22 mouse cellular contexts compared by ENCODE assay signal in the genomic region with DNA sequence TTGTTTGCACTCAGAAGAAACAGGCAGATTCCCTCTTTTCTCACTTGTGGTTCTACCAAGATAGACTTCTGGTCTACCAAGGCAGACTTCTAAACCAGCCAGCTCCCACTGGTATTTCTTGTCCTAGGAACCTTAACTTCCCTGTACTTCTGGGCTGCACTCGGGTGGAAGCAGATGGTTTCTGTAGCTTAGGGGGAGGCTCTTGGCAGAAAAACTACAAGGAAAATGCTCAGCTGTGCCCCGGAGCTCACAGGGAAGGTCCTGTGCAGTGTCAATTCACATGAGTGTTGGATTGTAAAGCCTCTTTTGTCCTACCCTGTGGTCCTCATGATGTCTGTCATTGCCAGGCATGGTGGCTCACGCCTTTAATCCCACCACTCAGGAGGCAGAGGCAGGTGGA.
DNase-seq lines count a peak whose midpoint lies in the region; ATAC-seq lines count a peak whose summit lies in the region.
"Had no signal": no experiment of that assay in that cellular context is flagged by ENCODE, and none has a peak within 500 bp of the region (broad histone marks: within the 10 kb centered on the region; RNA-seq: fewer than 3 reads in every experiment).

No protein-coding gene starts in this region.

- no peak overlapping the region for H3K4me2 ChIP-seq in forebrain, embryonic 16.5 days (ENCODE audit: low read length)
- H3K4me2 ChIP-seq in forebrain, embryonic 12.5 days, result no peak overlapping the region
- H3K4me2 ChIP-seq: embryonic facial prominence, embryonic 13.5 days; heart, embryonic 15.5 days; limb, embryonic 15.5 days; liver, embryonic 15.5 days; midbrain, embryonic 12.5 days; neural tube, embryonic 12.5 days had no signal

- H3K9me3 ChIP-seq in forebrain, embryonic 16.5 days (ENCODE audit: control insufficient read depth, low read length), result no peaks in the 10 kb centered on the region
- H3K9me3 ChIP-seq in forebrain, embryonic 12.5 days, result no peaks in the 10 kb centered on the region
- H3K9me3 ChIP-seq: embryonic facial prominence, embryonic 13.5 days; heart, embryonic 15.5 days; limb, embryonic 15.5 days; liver, embryonic 15.5 days; midbrain, embryonic 12.5 days; neural tube, embryonic 12.5 days had no signal

- peaks cover 2% of the 10 kb centered on the region; the same call in 1 of the 2 replicates for H3K4me1 ChIP-seq in forebrain, embryonic 16.5 days (replicated peaks; ENCODE audit: control insufficient read depth, insufficient read depth, low read length)
- peaks cover 5% of the 10 kb centered on the region; the same call in 1 of the 2 replicates for H3K4me1 ChIP-seq in forebrain, embryonic 12.5 days
- H3K4me1 ChIP-seq: embryonic facial prominence, embryonic 13.5 days; heart, embryonic 15.5 days; limb, embryonic 15.5 days; liver, embryonic 15.5 days; neural tube, embryonic 12.5 days had no signal

- no peak overlapping the region for H3K4me3 ChIP-seq in forebrain, embryonic 16.5 days (replicated peaks; ENCODE audit: low read length)
- H3K4me3 ChIP-seq in forebrain, embryonic 12.5 days (replicated peaks), result no peak overlapping the region
- H3K4me3 ChIP-seq: embryonic facial prominence, embryonic 13.5 days; heart, embryonic 15.5 days; limb, embryonic 15.5 days; liver, embryonic 15.5 days; midbrain, embryonic 12.5 days; neural tube, embryonic 12.5 days had no signal

- H3K9ac ChIP-seq in forebrain, embryonic 16.5 days (replicated peaks; ENCODE audit: low read depth, low read length), result no peak overlapping the region
- H3K9ac ChIP-seq in forebrain, embryonic 12.5 days, result no peak overlapping the region
- H3K9ac ChIP-seq: embryonic facial prominence, embryonic 13.5 days; heart, embryonic 15.5 days; limb, embryonic 15.5 days; liver, embryonic 15.5 days; midbrain, embryonic 12.5 days; neural tube, embryonic 12.5 days had no signal

- peak; percentile 14 to 15 for DNase-seq in left cerebral cortex, adult 18-20 months (ENCODE audit: low spot score in 2 of 2)
- no peak for DNase-seq in left cerebral cortex, adult 11 months (ENCODE audit: low spot score)
- DNase-seq in cerebellum, adult 9-10 months, result peak; percentile 62
- DNase-seq in urinary bladder, postnatal 4 days (ENCODE audit: low spot score in 2 of 2), result no peak
- no peak for DNase-seq in spleen, adult 12 weeks (ENCODE audit: low spot score)
- DNase-seq: adrenal gland, postnatal 14 days; gastrocnemius, postnatal 25 days; heart, postnatal 4 days; thymus, postnatal 25 days had no signal

- no peak overlapping the region for H3K27ac ChIP-seq in forebrain, embryonic 16.5 days (ENCODE audit: low read length)
- H3K27ac ChIP-seq in forebrain, embryonic 12.5 days, result no peak overlapping the region
- H3K27ac ChIP-seq: embryonic facial prominence, embryonic 13.5 days; heart, embryonic 15.5 days; hindbrain, postnatal 0 days; kidney, postnatal 0 days; limb, embryonic 15.5 days; liver, embryonic 15.5 days; midbrain, embryonic 12.5 days; neural tube, embryonic 12.5 days had no signal

- H3K27me3 ChIP-seq in forebrain, embryonic 16.5 days (replicated peaks; ENCODE audit: control insufficient read depth, insufficient read depth, low read length), result no peaks in the 10 kb centered on the region
- no peaks in the 10 kb centered on the region for H3K27me3 ChIP-seq in forebrain, embryonic 12.5 days
- H3K27me3 ChIP-seq: CH12.LX; embryonic facial prominence, embryonic 13.5 days; heart, embryonic 15.5 days; limb, embryonic 15.5 days; liver, embryonic 15.5 days; midbrain, embryonic 12.5 days; neural tube, embryonic 12.5 days had no signal

- no peaks in the 10 kb centered on the region for H3K36me3 ChIP-seq in forebrain, embryonic 16.5 days (ENCODE audit: control insufficient read depth, insufficient read depth)
- no peaks in the 10 kb centered on the region for H3K36me3 ChIP-seq in forebrain, embryonic 12.5 days (replicated peaks)
- H3K36me3 ChIP-seq: embryonic facial prominence, embryonic 13.5 days; heart, embryonic 15.5 days; limb, embryonic 15.5 days; liver, embryonic 15.5 days; midbrain, embryonic 12.5 days; neural tube, embryonic 12.5 days had no signal

- ATAC-seq in forebrain, embryonic 16.5 days, result peak; percentile 21; the same call in 1 of the 2 replicates
- ATAC-seq in forebrain, embryonic 12.5 days (ENCODE audit: low FRiP score), result no peak
- ATAC-seq: hindbrain, postnatal 0 days; intestine, postnatal 0 days; lung, postnatal 0 days had no signal

- WGBS in forebrain, embryonic 16.5 days, result 68% methylated on average over 3 of the region's 3 CpGs
- 78% methylated on average over 3 of the region's 3 CpGs for WGBS in forebrain, embryonic 12.5 days

Comparison
In these comparisons a context has a peak if more than half of its experiments do, and no peak if none do; other contexts are left out.
1. DNase-seq: peak in left cerebral cortex, adult 18-20 months (2 of 2) and cerebellum, adult 9-10 months (single experiment); none in left cerebral cortex, adult 11 months (single experiment), urinary bladder, postnatal 4 days (0 of 2) and spleen, adult 12 weeks (single experiment).